Mouse (Mus musculus) Patski (cell line): ENCODE results near the gene Ctbp1. TPM values are rescaled to one million over a fixed set of nuclear protein-coding genes. Genes with fewer than 3 reads are reported as not detected.

Experiments used
- ATAC-seq: fragments of 100-300 bp; one replicate; pipeline ENCODE4 v1.8.0; 2021
- CTCF ChIA-PET: fragments of 350-600 bp; sonication (Branson Sonifier 250); formaldehyde crosslinking; loops from one replicate; lab custom pipeline; 2022; ENCODE audit warnings: inconsistent platforms; lab: Charles Lee
- POLR2A ChIA-PET: fragments of 350-600 bp; sonication (Branson Sonifier 250); formaldehyde crosslinking; loops from one replicate; lab custom pipeline; 2022; ENCODE audit warnings: antibody characterized with exemption, inconsistent platforms; lab: Charles Lee
- DNase-seq: peaks from one replicate; pipeline ENCODE4 v3.0.0-alpha.2; 2011; ENCODE audit warnings: low read depth, low spot score
- H3K27me3 ChIP-seq: fragments of 371-371 bp; one replicate; pipeline ENCODE4 v1.5.1; 2021
- CTCF ChIP-seq: fragments of 100-300 bp; IDR thresholded peaks from one replicate; pipeline ENCODE4 v1.5.1; 2021
- in situ Hi-C: fragments of 300-500 bp; cut with MboI; formaldehyde crosslinking; loops from 3 replicates; pipeline ENCODE4 v1.11.1; 2018; ENCODE audit warnings: low pct_unique_long_range_greater_than_20kb, mixed read lengths
- polyA plus RNA-seq: library from polyadenylated mRNA; unstranded; gene quantifications from one replicate; pipeline ENCODE4 v1.2.3, GENCODE M21; 2021

Gene Ctbp1
- polyA plus RNA-seq, 1 experiment from 2014 or later = 212 TPM

- TF ChIP-seq CTCF = no peak
- in situ Hi-C loops = no loop called here
- ATAC-seq (no peak), DNase-seq (no peak)
- POLR2A ChIA-PET = interaction anchor here (1.1 to 1.2 kb wide), 2 partner anchors 9 to 27 kb away, joined by 3 read pairs; no protein-coding TSS in a partner anchor
- CTCF ChIA-PET = interaction anchor here (1.0 to 1.8 kb wide), 2 partner anchors 23 to 27 kb away, joined by 3 to 7 read pairs; no protein-coding TSS in a partner anchor
- H3K27me3 ChIP-seq = no peaks in the 10 kb centered on the region
These were observed 27.4 kb downstream of the Ctbp1 start for GRCm38 (mm10) chr5:33247387-33247786.

- in situ Hi-C loops = no loop called here
- no peak for TF ChIP-seq CTCF
- DNase-seq = no peak
- no peaks in the 10 kb centered on the region for H3K27me3 ChIP-seq
- ChIA-PET CTCF (interaction anchor here (1.7 to 2.0 kb wide), 2 partner anchors 11 to 27 kb away, joined by 6 to 7 read pairs; partner anchors contain the start of gene Spon2), POLR2A (no interaction called here)
- ATAC-seq = no peak
These were observed 29.1 kb downstream of the Ctbp1 start for GRCm38 (mm10) chr5:33245701-33246100.

DNA sequence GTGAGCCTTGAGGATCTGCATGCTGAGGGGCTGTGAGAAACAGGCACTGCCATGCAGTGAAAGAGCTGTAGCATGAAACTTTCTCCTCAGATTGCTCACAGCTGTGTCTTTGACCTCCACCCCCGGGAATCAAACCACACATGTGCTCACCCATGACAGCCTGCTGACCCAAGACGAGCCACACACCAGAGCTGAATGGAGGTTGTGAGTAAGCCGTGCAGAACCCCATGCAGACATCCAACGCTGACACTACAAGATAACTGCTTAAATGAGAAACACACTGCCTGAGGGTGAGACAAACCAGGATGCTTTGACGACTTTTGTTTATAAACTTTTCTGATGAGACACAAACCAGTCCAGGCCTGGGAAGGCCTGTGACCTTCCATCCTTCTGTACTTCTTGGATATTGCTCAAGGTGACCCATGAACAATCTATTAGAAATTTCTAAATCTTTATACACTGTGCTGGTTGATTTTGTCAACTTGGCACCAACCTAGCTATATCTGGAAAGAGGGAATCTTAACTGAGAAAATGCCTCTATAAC lies 30.3 kb downstream of the Ctbp1 start:
- no peaks in the 10 kb centered on the region for H3K27me3 ChIP-seq
- no peak for TF ChIP-seq CTCF
- POLR2A ChIA-PET = no interaction called here
- in situ Hi-C loops = no loop called here
- CTCF ChIA-PET = interaction anchor here (1.0 to 2.0 kb wide), 3 partner anchors 12 to 25 kb away, joined by 3 to 7 read pairs (median 6); partner anchors contain the start of gene Spon2
- peak; percentile 38 for DNase-seq
- ATAC-seq = no peak

GRCm38 (mm10) chr5:33239934-33240333 lies 34.9 kb downstream of the Ctbp1 start:
- DNase-seq = no peak
- POLR2A ChIA-PET = interaction anchor here (0.7 kb wide), 1 partner anchor 15 kb away, joined by 3 read pairs; no protein-coding TSS in a partner anchor
- CTCF ChIA-PET = interaction anchor here (0.9 kb wide), 1 partner anchor 31 kb away, joined by 4 read pairs; no protein-coding TSS in a partner anchor
- TF ChIP-seq CTCF = no peak
- in situ Hi-C loops = no loop called here
- H3K27me3 ChIP-seq = no peaks in the 10 kb centered on the region
- ATAC-seq = no peak

GRCm38 (mm10) chr5:33239111-33239714 lies 35.6 kb downstream of the Ctbp1 start:
- no peaks in the 10 kb centered on the region for H3K27me3 ChIP-seq
- ATAC-seq (no peak), DNase-seq (no peak)
- TF ChIP-seq CTCF = no peak
- POLR2A ChIA-PET = no interaction called here
- CTCF ChIA-PET = no interaction called here
- in situ Hi-C loops = no loop called here

- CTCF ChIA-PET = no interaction called here
These were observed 36.5 kb downstream of the Ctbp1 start for GRCm38 (mm10) chr5:33238256-33238645.

GRCm38 (mm10) chr5:33237600-33238255 lies 37.1 kb downstream of the Ctbp1 start:
- no peak for DNase-seq
- no peaks in the 10 kb centered on the region for H3K27me3 ChIP-seq
- in situ Hi-C loops = no loop called here
- TF ChIP-seq CTCF = no peak
- ChIA-PET POLR2A (interaction anchor here (0.6 kb wide), 1 partner anchor 326 kb away, joined by 3 read pairs; no protein-coding TSS in a partner anchor), CTCF (no interaction called here)
- peak; percentile 11 for ATAC-seq

More at GRCm38 (mm10) chr5:33238256-33238645, 36.5 kb downstream of the Ctbp1 start:
- in situ Hi-C loops = no loop called here
- DNase-seq (no peak), ATAC-seq (no peak)
- POLR2A ChIA-PET = interaction anchor here (0.6 kb wide), 1 partner anchor 325 kb away, joined by 3 read pairs; no protein-coding TSS in a partner anchor
- TF ChIP-seq CTCF = no peak
- H3K27me3 ChIP-seq = no peaks in the 10 kb centered on the region

GRCm38 (mm10) chr5:33234391-33235031 lies 40.3 kb downstream of the Ctbp1 start:
- POLR2A ChIA-PET = no interaction called here
- no peak for ATAC-seq
- in situ Hi-C loops = no loop called here

GRCm38 (mm10) chr5:33232791-33233190 lies 42.0 kb downstream of the Ctbp1 start:
- ChIA-PET CTCF (interaction anchor here (1.6 kb wide), 1 partner anchor 9 kb away, joined by 4 read pairs; no protein-coding TSS in a partner anchor), POLR2A (interaction anchor here (1.1 kb wide), 1 partner anchor 9 kb away, joined by 3 read pairs; no protein-coding TSS in a partner anchor)
- in situ Hi-C loops = no loop called here
- no peak for TF ChIP-seq CTCF
- no peaks in the 10 kb centered on the region for H3K27me3 ChIP-seq
- DNase-seq (no peak), ATAC-seq (no peak)

More at GRCm38 (mm10) chr5:33234391-33235031, 40.3 kb downstream of the Ctbp1 start:
- H3K27me3 ChIP-seq = no peaks in the 10 kb centered on the region
- no peak for TF ChIP-seq CTCF
- no peak for DNase-seq
- CTCF ChIA-PET = interaction anchor here (0.9 to 1.2 kb wide), 2 partner anchors 10 to 43 kb away, joined by 3 read pairs; no protein-coding TSS in a partner anchor

- CTCF ChIA-PET = interaction anchor here (0.9 to 2.3 kb wide), 3 partner anchors 11 to 23 kb away, joined by 3 to 14 read pairs (median 4); partner anchors contain the start of gene Spon2
- no peak for ATAC-seq
- in situ Hi-C loops = no loop called here
These were observed 44.5 kb downstream of the Ctbp1 start for GRCm38 (mm10) chr5:33230285-33230684.

More at GRCm38 (mm10) chr5:33230285-33230684, 44.5 kb downstream of the Ctbp1 start:
- POLR2A ChIA-PET = interaction anchor here (0.5 kb wide), 1 partner anchor 966 kb away, joined by 6 read pairs; no protein-coding TSS in a partner anchor
- DNase-seq = no peak
- no peaks in the 10 kb centered on the region for H3K27me3 ChIP-seq
- no peak for TF ChIP-seq CTCF
